Mouse (Mus musculus) macrophage (primary cell): Measurements from ENCODE around the gene Gm12569. TPM values are rescaled to one million over a fixed set of nuclear protein-coding genes. Genes with fewer than 3 reads are reported as not detected.
A peak's percentile ranks its signal among the peaks of the same experiment; 100 is the strongest.

Source experiments
- H3K27ac ChIP-seq: fragments of 350-480 bp; formaldehyde crosslinking; 2 replicates; pipeline ENCODE4 v1.9.0; 2021
- H3K36me3 ChIP-seq: fragments of 350-480 bp; formaldehyde crosslinking; 2 replicates; pipeline ENCODE4 v1.9.0; 2021; ENCODE audit errors: inconsistent target
- H3K4me3 ChIP-seq: fragments of 350-480 bp; formaldehyde crosslinking; 2 replicates; pipeline ENCODE4 v1.9.0; 2021; ENCODE audit errors: inconsistent target
- H3K79me2 ChIP-seq: fragments of 350-480 bp; formaldehyde crosslinking; 2 replicates; pipeline ENCODE4 v1.9.0; 2021; ENCODE audit errors: inconsistent target
- WGBS: methylation state at CpG from one replicate; pipeline ENCODE4 v1.1.7; 2026; ENCODE audit warnings: inconsistent platforms; ENCODE audit not compliant: missing documents; 5-methylcytosine and 5-hydroxymethylcytosine counted together
- polyA plus RNA-seq: library from polyadenylated mRNA; stranded (reverse); fragments of 250-400 nt; gene quantifications from 3 replicates; pipeline ENCODE4 v1.2.4, GENCODE M21; 2018; ENCODE audit warnings: inconsistent platforms
- total RNA-seq, 78 experiments: library from RNA; depleted of rRNA; stranded (reverse); fragments of 250-400 nt; gene quantifications; 1 replicate in 9 of 78; 2 replicates in 24 of 78; 3 replicates in 43 of 78; 4 replicates in 2 of 78; pipeline ENCODE4 v1.2.4; 2018; ENCODE audit warnings: inconsistent platforms in 56 of 78

Gene Gm12569
- total RNA-seq (2018; cell fraction: chromatin; rRNA removed) = not detected
- not detected for total RNA-seq (2018; cell fraction: cytosol; rRNA removed)
- total RNA-seq (2018; cell fraction: nucleus; rRNA removed) = not detected
- polyA plus RNA-seq = not detected in 3 replicates

DNA sequence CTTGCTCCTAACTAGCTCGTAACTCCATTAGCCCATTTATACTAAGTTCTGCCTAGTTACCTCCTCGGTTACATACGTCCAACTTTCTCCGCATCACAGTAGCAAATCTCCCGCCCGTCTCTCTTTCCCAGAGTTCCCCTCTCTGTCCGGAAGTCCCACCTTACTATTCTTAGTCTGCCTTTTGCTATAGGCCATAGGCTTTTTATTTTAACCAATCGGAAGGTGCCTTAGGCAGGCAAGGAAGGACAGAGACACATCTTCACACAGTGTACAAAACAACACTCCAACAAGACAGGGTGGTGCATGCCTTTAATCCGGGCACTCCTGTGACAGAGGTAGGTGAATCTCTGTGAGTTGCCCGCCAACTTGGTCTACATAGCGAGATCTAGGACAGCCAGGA lies at the start of gene Gm12569:
Gene Gm12569 (plus strand): TSS at position 166 of the 400 bp plus-strand sequence.
- Histone ChIP-seq H3K4me3 (no peak within 1 kb of the TSS), H3K79me2 (no peaks in the 10 kb centered on the region), H3K36me3 (no peaks in the 10 kb centered on the region), H3K27ac (no peak within 1 kb of the TSS)
- 98% methylated on average over 11 of the region's 11 CpGs for WGBS

DNA sequence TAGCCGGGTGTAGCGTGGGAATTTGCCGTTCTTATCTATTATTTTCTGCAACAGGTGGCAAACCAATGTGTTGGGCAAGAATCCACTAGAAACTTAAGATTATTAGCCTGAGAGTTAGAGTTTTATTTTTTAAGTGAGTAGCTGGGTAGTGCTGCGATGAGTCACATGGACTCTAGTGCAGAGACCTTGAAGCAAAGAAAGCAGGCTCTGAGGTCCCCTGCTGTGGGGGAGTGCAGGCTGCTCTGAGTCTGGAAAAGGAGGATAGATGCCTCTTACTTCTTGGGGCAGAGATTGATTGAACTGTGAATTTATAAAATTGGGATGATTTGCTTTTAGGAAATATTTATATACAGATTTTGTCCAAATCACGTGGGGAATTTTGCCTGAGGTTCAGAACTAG lies 17.5 kb upstream of the Gm12569 start:
- no peaks in the 10 kb centered on the region for H3K79me2 ChIP-seq
- no peak overlapping the region for H3K4me3 ChIP-seq
- no peak overlapping the region for H3K27ac ChIP-seq
- 96% methylated on average over 5 of the region's 5 CpGs for WGBS
- no peaks in the 10 kb centered on the region for H3K36me3 ChIP-seq

DNA sequence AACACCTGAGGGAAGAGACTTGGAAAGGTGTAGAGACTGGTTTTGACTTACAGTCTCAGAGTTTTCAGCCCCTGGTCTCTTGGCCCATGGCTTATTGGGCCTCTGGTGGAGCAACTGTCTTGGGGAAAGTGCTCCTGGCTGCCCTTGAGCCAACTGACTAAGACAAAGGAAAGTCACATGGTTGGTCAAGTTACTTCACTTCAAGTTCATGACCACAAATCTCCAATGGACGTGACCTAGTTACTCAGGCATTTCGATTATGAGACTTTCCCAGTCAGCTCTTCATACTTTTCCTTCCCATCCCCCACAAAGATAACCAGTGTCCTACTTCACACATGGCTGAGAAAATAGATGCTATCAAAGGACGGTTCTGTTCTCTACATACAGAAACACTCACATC lies 12.5 kb upstream of the Gm12569 start:
- WGBS = 92% methylated on average over 1 of the region's 3 CpGs
- Histone ChIP-seq H3K27ac (no peak overlapping the region), H3K4me3 (no peak overlapping the region), H3K36me3 (no peaks in the 10 kb centered on the region), H3K79me2 (no peaks in the 10 kb centered on the region)

DNA sequence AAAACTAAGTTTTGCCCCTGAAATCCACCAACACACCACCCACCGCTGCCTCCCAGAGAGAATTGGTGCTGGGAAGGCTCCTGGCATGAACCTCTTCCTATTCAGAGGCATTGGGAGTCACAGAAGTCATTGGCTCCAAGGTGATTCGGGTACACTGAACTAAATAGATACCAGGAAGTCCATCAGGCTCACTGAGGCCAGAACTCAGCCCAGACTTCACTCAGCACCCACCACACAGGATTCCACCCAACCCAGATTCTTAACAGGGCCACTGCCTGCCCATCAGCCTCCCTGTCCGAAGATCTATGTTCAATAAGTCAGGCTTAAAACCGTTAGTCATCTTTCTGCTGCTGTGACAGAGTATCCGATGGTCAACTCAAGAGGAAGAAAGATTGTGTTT lies 8.8 kb upstream of the Gm12569 start:
- Histone ChIP-seq H3K27ac (no peak overlapping the region), H3K36me3 (no peaks in the 10 kb centered on the region), H3K79me2 (no peaks in the 10 kb centered on the region), H3K4me3 (no peak overlapping the region)
- 87% methylated on average over 5 of the region's 5 CpGs for WGBS

DNA sequence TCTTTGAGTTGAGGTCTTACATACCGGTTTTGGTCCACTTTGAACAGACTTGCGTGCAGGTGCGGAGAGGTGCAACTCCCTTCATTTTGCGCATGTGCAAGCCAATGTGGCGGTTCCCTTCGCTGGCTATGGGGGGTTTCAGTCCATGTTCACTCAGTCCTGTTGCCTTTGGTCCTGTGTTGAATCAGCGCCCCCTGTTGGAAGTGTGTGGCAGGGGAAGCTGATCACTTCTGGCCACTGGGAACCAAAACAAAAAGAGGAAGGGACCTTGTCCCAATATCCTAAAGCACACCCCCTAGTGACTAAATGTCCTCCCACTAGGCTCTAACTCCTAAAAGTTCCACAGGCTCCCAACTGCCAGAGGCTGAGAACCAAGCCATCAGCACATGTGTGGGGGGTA lies 6.3 kb upstream of the Gm12569 start:
- Histone ChIP-seq H3K36me3 (no peaks in the 10 kb centered on the region), H3K79me2 (no peaks in the 10 kb centered on the region), H3K4me3 (no peak overlapping the region), H3K27ac (no peak overlapping the region)
- 82% methylated on average over 7 of the region's 7 CpGs for WGBS

DNA sequence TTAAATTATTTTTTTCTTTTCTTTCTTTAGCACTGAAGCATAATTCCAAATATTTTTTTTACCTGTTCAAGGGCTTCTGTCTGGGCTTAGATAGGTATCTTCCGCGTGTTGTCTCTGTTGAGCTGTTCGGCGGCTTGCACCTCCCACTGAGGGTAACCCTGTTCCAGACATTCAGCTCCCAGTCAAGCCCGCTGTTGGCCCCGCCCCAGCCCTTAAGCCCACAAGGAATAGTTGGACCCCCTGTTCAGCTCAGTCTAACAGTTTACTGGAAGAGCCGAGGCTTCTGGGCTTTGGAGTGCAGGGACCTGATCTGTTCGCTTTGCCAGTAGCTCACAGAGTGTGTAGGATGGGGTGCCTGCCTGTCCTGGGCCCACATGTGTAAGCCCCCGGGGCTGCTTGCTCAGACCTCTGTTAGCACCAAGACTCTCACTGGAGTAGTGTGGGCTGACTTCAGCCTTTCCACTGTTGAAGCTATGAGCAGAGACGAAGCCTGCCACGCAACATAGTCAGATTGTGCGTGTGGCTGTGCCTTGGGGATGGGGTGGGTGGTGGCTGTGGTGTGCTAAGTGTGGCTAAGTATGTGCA lies 785 bp upstream of the Gm12569 start:
- 86% methylated on average over 11 of the region's 12 CpGs for WGBS
- H3K27ac ChIP-seq = no peak overlapping the region
- H3K4me3 ChIP-seq = no peak overlapping the region

DNA sequence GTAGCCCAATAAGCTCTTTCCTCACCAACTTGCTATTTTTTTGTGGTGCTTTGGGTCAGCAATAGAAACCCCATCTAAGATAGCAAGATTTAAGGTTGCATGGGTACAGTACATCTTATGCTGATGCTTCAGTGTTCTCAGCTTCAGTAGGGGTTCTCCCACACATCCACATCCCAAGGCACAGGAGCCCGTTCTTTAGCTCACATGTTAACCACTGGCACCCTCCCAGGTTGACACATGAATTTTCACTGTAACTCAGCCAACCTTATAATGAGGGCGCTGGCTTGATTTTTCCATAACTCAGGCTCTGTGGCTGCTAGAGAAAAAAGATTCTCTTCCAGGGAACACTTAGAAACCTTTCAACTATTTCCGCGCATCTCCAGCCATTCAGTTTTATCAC lies 6.8 kb downstream of the Gm12569 start:
- H3K79me2 ChIP-seq = no peaks in the 10 kb centered on the region
- WGBS = 91% methylated on average over 4 of the region's 4 CpGs
- H3K4me3 ChIP-seq = no peak overlapping the region
- H3K27ac ChIP-seq = no peak overlapping the region
- no peaks in the 10 kb centered on the region for H3K36me3 ChIP-seq

More for the DNA sequence above, 785 bp upstream of the Gm12569 start:
- H3K36me3 ChIP-seq = no peaks in the 10 kb centered on the region
- H3K79me2 ChIP-seq = no peaks in the 10 kb centered on the region

DNA sequence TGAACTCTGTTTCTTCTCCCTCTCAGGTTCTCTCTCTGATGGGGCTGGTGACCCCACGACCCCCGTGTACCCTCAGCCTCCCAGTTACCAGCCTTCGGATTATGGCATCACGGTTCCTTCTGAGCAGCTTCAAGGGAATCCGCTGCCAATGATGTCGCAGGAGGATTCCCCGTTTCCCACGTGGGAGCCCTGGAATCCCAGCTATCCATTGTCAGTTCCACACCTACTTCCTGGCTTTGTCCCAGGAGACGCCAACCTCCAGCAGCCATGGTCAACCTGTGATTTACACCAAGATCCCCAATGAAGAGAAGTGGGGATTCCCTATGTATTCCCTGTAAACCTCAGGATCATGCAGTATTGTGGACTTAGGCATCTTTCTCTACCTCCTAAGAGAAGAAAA lies 14.4 kb downstream of the Gm12569 start:
- no peak overlapping the region for H3K27ac ChIP-seq
- WGBS = 83% methylated on average over 9 of the region's 9 CpGs

DNA sequence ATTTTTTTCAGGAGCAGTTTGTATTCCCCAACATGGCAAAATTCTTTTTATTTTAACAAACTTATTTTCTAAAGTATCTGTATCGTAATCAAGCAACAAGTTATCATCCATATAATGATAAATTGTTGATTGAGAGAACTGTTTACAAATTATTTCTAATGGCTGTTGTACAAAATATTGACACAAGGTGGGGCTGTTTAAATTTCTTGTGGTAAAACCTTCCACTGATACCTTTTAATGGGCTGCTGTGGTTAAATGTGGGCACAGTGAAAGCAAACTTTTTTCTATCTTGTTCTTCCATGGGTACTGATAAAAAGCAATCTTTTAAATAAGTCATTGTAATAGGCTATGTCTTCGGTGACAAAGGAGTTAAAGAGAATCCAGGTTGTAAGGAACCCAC lies 22.6 kb downstream of the Gm12569 start:
- WGBS = 92% methylated on average over 2 of the region's 2 CpGs
- no peaks in the 10 kb centered on the region for H3K79me2 ChIP-seq
- H3K36me3 ChIP-seq = no peaks in the 10 kb centered on the region
- no peak overlapping the region for H3K27ac ChIP-seq
- H3K4me3 ChIP-seq = no peak overlapping the region

More for the DNA sequence above, 14.4 kb downstream of the Gm12569 start:
- no peaks in the 10 kb centered on the region for H3K79me2 ChIP-seq
- no peak overlapping the region for H3K4me3 ChIP-seq
- no peaks in the 10 kb centered on the region for H3K36me3 ChIP-seq

DNA sequence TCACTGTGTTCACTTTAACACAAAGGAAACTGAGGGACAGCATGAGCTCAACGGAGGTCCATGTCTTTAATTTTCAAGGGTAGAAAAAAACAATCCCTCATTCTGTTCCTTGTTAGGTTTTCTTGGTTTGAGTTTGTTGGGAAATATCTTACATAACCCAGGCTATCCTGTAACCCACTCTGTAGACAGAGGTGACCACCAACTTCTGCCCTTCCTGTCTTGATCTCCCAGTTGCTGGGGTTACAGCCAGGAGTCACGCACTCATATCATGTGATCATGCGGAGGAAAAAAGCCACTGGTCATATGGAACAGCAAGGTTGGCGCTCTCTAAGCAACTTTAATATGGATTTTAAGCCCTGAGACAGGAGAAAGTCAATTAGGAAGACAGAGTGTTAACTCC lies 36.7 kb downstream of the Gm12569 start:
- Histone ChIP-seq H3K4me3 (no peak overlapping the region), H3K36me3 (no peaks in the 10 kb centered on the region), H3K27ac (no peak overlapping the region), H3K79me2 (no peaks in the 10 kb centered on the region)
- WGBS = 52% methylated on average over 4 of the region's 4 CpGs

DNA sequence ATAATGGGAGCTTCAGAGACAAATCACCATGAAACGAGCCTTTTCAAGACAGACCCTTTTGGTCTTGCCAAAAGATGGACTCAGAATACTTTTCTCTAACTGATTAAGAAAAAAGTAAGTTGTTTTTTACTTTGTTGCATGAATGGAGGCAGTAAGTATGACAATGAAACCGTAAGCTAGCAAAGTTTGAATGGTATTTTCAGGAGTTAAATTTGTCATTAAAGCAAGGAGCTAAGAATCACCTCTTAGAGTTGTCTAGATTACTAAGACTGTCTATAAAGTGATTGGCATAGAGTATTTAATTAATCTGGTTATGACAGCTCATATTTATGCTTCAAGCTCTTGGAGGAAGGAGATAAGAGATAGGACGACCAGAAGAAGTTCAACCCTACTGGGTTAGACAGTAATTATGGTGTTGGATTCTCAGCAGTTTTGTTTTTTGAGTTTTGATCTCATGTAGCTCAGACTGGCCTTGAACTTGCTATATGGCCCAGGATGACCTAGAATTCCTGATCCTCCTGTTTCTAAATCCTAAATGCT lies 41.5 kb downstream of the Gm12569 start, which contains the start of gene Clk4:
Gene Clk4 (plus strand): TSS at position 51 of the 540 bp plus-strand sequence.
- WGBS = 88% methylated on average over 3 of the region's 3 CpGs
- peak within 1 kb of the TSS; percentile 73 for H3K4me3 ChIP-seq
- no peaks in the 10 kb centered on the region for H3K36me3 ChIP-seq
- peaks cover 38% of the 10 kb centered on the region for H3K79me2 ChIP-seq
- H3K27ac ChIP-seq = peak within 1 kb of the TSS; percentile 61

DNA sequence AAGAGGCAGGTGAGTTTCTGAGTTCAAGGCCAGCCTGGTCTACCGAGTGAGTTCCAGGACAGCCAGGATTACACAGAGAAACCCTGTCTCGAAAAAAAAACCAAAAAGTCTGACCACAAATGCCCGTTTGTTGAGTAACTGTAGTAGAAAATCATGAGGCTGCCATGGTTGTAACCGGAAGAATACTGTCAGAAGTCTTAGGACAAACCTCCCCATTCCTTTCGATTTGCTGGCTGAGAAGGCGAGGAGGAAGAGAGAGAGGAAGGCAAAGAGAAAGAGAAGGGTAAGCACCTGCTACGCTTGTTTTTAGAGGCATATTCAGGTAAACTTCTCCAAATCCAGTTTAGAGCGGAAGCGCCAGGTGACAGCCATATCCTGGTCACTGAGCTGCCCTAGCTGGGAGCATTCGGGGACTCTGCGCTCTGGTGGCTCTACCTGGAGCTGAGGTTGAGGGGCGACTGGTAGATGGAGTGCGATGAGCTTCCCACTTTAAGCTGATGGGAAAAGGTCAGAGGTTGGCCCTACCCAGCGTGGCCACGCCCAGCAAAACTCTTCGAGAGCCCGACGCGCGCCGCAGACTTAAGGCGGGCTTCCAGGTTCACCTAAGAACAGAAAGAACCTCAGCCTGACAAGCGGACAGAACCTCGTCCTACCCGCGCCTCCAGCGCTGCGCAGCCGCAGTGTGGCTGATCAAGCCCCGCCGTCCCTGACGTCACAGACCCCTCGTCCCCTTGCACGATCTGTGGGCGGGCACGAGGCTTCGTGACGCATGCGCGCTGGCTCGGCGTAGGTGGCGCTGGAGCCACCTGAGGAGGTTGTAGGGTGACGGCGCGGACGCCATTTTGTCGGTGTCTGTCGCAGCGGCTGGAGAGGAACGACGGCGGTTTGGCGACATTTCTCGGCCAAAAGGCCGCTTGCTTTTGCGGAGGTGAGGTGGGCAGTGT lies 42.3 kb downstream of the Gm12569 start, which contains the start of gene BC049762:
Gene BC049762 (minus strand): TSS at position 705 of the 944 bp plus-strand sequence.
- Histone ChIP-seq H3K4me3 (peak within 1 kb of the TSS; percentile 73), H3K79me2 (peaks cover 46% of the 10 kb centered on the region), H3K36me3 (0 out of 2 replicates have a peak, but pooled peaks cover 1% of the 10 kb centered on the region), H3K27ac (peak within 1 kb of the TSS; percentile 71)
- under 1% methylated on average over 55 of the region's 57 CpGs for WGBS

DNA sequence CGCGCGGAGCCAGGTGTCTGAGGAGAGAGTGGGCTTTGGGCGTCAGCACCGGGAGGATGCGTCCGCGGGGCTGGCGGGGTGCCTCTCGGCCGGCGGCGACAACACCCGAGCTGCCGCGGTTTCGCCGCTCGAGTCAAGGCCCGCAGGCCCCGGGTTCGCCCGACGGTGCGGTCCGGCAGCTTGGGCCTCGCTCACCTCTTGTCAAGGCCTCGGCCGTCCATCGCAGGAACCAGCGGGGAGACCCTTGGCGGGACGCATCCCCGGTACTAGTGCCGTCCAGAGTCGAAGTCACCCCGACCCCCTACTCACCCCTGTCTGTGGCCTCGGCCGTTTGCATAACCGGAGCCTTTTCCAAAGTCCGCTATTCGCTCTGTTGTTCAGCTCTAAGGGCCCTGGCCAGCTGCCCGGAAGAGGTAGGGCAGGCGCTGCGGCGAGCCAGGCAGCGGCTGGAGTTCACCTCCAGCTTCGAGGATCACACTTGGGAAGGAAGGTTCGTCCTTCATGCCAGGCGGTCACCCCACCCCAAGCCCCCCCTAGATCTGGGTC lies 43.1 kb downstream of the Gm12569 start:
- H3K4me3 ChIP-seq = peak overlapping the region; percentile 73
- H3K36me3 ChIP-seq = peaks cover 6% of the 10 kb centered on the region
- peak overlapping the region; percentile 71 for H3K27ac ChIP-seq
- peaks cover 54% of the 10 kb centered on the region for H3K79me2 ChIP-seq
- WGBS = under 1% methylated on average over 47 of the region's 50 CpGs

DNA sequence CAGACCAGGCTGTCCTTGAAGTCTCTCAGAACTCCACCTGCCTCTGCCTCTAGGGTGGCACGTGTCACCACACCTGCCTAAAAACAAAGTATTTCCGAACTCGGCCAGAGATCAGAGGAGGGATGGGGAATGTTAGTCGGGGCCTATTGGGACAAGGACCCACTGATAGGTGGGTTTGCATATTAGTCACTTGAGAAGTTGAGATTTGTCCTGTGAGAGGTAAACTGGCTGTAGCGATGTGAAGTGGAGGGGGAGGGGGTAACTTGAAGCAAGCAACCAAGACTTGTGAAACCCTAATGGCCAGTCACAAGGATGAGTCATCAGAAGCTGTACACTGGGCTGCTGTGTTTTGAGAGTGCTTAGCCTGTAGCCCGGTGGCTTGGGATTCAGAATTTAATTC lies 44.1 kb downstream of the Gm12569 start:
- WGBS = 4% methylated on average over 6 of the region's 6 CpGs
- Histone ChIP-seq H3K27ac (peak overlapping the region; percentile 71), H3K79me2 (peaks cover 64% of the 10 kb centered on the region), H3K4me3 (peak overlapping the region; percentile 73), H3K36me3 (peaks cover 16% of the 10 kb centered on the region)
